Mouse (Mus musculus): ENCODE results near the gene Exoc8.

Exoc8 gene

GRCm38 (mm10) chr8:124853511-124853910, 44.0 kb downstream of the Exoc8 start:
- DNase-seq (ENCODE audit: low spot score) = no peak

GRCm38 (mm10) chr8:124845573-124845972, 51.9 kb downstream of the Exoc8 start:
- no peak for DNase-seq (ENCODE audit: low spot score)

GRCm38 (mm10) chr8:124845131-124845530, 52.4 kb downstream of the Exoc8 start:
- no peak for DNase-seq (ENCODE audit: low spot score)
